Mouse (Mus musculus) liver, embryonic 14.5 days (tissue): ENCODE measurements around the gene Pcsk5. TPM values are rescaled to one million over a fixed set of nuclear protein-coding genes. Genes with fewer than 3 reads are reported as not detected.
A peak's percentile ranks its signal among the peaks of the same experiment; 100 is the strongest.

ENCODE experiments used
- ATAC-seq: fragments of 200-750 bp; cut with Nextera tagmentation; 2 replicates; pipeline ENCODE4 v1.8.0; 2017; ENCODE audit warnings: moderate number of reproducible peaks, mild to moderate bottlenecking, moderate library complexity; ENCODE audit not compliant: insufficient read depth
- DNase-seq, 3 experiments: peaks; one replicate each; pipeline ENCODE4 v3.0.0-alpha.2; 2012 to 2013; ENCODE audit warnings: low read depth in 3 of 3, low spot score in 3 of 3
- H3K27ac ChIP-seq: fragments of 300-500 bp; sonication (generic); 2 replicates; pipeline ENCODE4 v1.5.1; 2014; ENCODE audit warnings: moderate library complexity, mild to moderate bottlenecking, control low read depth, inconsistent platforms
- H3K27me3 ChIP-seq: fragments of 300-500 bp; sonication (generic); 2 replicates; pipeline ENCODE4 v1.6.1; 2014; ENCODE audit warnings: mild to moderate bottlenecking, low read length, moderate library complexity; ENCODE audit not compliant: control insufficient read depth, insufficient read depth
- H3K36me3 ChIP-seq: fragments of 300-500 bp; sonication (generic); replicated peaks from 2 replicates; pipeline ENCODE4 v1.6.1; 2014; ENCODE audit warnings: low read depth; ENCODE audit not compliant: control insufficient read depth, insufficient read depth
- H3K4me1 ChIP-seq, 2 experiments: fragments of 200-500 bp in 1 of 2; fragments of 300-500 bp in 1 of 2; sonication (generic) in 1 of 2; replicated peaks; 2 replicates each; pipeline ENCODE4 v1.6.1; 2012 to 2014; ENCODE audit warnings: antibody characterized with exemption in 1 of 2, inconsistent platforms in 1 of 2, low read length in 1 of 2; ENCODE audit not compliant: control insufficient read depth in 2 of 2, insufficient read depth in 2 of 2
- H3K4me2 ChIP-seq: fragments of 300-500 bp; sonication (generic); 2 replicates; pipeline ENCODE4 v1.6.1; 2014; ENCODE audit warnings: low read depth, mild to moderate bottlenecking, control low read depth, moderate library complexity
- H3K4me3 ChIP-seq, 2 experiments: fragments of 200-500 bp in 1 of 2; fragments of 300-500 bp in 1 of 2; sonication (generic) in 1 of 2; 2 replicates each; pipeline ENCODE4 v1.5.1; 2012 to 2014; ENCODE audit warnings: low read depth in 2 of 2, low read length in 2 of 2, mild to moderate bottlenecking in 2 of 2, control low read depth in 1 of 2, inconsistent platforms in 1 of 2, moderate library complexity in 1 of 2; ENCODE audit not compliant: insufficient read depth in 1 of 2
- H3K9ac ChIP-seq: fragments of 300-500 bp; sonication (generic); replicated peaks from 2 replicates; pipeline ENCODE4 v1.6.1; 2014; ENCODE audit warnings: mild to moderate bottlenecking, control low read depth, moderate library complexity
- H3K9me3 ChIP-seq: fragments of 300-500 bp; sonication (generic); 2 replicates; pipeline ENCODE4 v1.6.1; 2016; ENCODE audit warnings: low read length, mixed read lengths; ENCODE audit not compliant: control insufficient read depth
- CTCF ChIP-seq: IDR thresholded peaks from 2 replicates; pipeline ENCODE4 v1.5.1; 2016; ENCODE audit warnings: antibody characterized with exemption, low read depth, control low read depth
- EP300 ChIP-seq: IDR thresholded peaks from 2 replicates; pipeline ENCODE4 v1.6.1; 2016; ENCODE audit warnings: antibody characterized with exemption, low read depth
- WGBS: fragments of 180-500 bp; shearing (Covaris S2); extraction: QIAGEN DNeasy Blood & Tissue Kit; methylation state at CpG from one replicate; pipeline ENCODE4 v1.1.7; 2014; ENCODE audit not compliant: insufficient replicate concordance; 5-methylcytosine and 5-hydroxymethylcytosine counted together
- polyA plus RNA-seq, 2 experiments: library from polyadenylated mRNA; depleted of rRNA in 1 of 2; stranded (reverse) in 1 of 2; unstranded in 1 of 2; fragments of >200 nt; fragmentation: Nextera tagmentation in 1 of 2; extraction: Ambion mirVana in 1 of 2; gene quantifications; 2 replicates each; pipeline versions ENCODE4 v1.2.1 to v1.2.3; 2012 to 2014

The Pcsk5 gene
- polyA plus RNA-seq, 2 experiments: 0.58 to 0.61 TPM

GRCm38 (mm10) chr19:17813449-17813990 is 23.9 kb downstream of the Pcsk5 start:
- no peak for DNase-seq
- H3K4me2 ChIP-seq: no peak overlapping the region
- WGBS: 46% methylated on average over 5 of the region's 5 CpGs

GRCm38 (mm10) chr19:17812661-17813060 is 24.8 kb downstream of the Pcsk5 start:
- Histone ChIP-seq H3K4me2 (no peak overlapping the region), H3K9ac (no peak overlapping the region), H3K9me3 (no peaks in the 10 kb centered on the region), H3K36me3 (no peaks in the 10 kb centered on the region), H3K27me3 (no peaks in the 10 kb centered on the region), H3K4me3 (no peak overlapping the region), H3K27ac (no peak overlapping the region), H3K4me1 (0 out of 4 replicates have a peak, but pooled peaks cover 0 to 4% of the 10 kb centered on the region in 2 experiments)
- ATAC-seq: no peak
- TF ChIP-seq CTCF: no peak
- TF ChIP-seq EP300: no peak
- no peak for DNase-seq
- 55% methylated on average over 7 of the region's 7 CpGs for WGBS

More at GRCm38 (mm10) chr19:17813449-17813990, 23.9 kb downstream of the Pcsk5 start:
- Histone ChIP-seq H3K36me3 (no peaks in the 10 kb centered on the region), H3K27me3 (no peaks in the 10 kb centered on the region), H3K4me1 (0 out of 4 replicates have a peak, but pooled peaks cover 0 to 4% of the 10 kb centered on the region in 2 experiments), H3K9ac (no peak overlapping the region), H3K4me3 (no peak overlapping the region), H3K27ac (no peak overlapping the region), H3K9me3 (no peaks in the 10 kb centered on the region)
- TF ChIP-seq EP300 (peak; percentile 44; the same call in 1 of the 2 replicates), CTCF (no peak)
- no peak for ATAC-seq

GRCm38 (mm10) chr19:17806626-17807025 is 30.8 kb downstream of the Pcsk5 start:
- Histone ChIP-seq H3K27me3 (no peaks in the 10 kb centered on the region), H3K9ac (no peak overlapping the region), H3K4me2 (no peak overlapping the region), H3K4me1 (0 out of 4 replicates have a peak, but pooled peaks cover 0 to 2% of the 10 kb centered on the region in 2 experiments), H3K4me3 (no peak overlapping the region), H3K9me3 (no peaks in the 10 kb centered on the region), H3K36me3 (no peaks in the 10 kb centered on the region), H3K27ac (no peak overlapping the region)
- TF ChIP-seq EP300 (no peak), CTCF (no peak)
- 52% methylated on average over 5 of the region's 5 CpGs for WGBS
- peak in 2 of 3 experiments; percentile 4 to 6 for DNase-seq
- ATAC-seq: peak; percentile 57; the same call in 1 of the 2 replicates

- Histone ChIP-seq H3K27me3 (no peaks in the 10 kb centered on the region), H3K4me1 (no peaks in the 10 kb centered on the region), H3K4me3 (no peak overlapping the region), H3K9me3 (no peaks in the 10 kb centered on the region), H3K4me2 (no peak overlapping the region), H3K27ac (no peak overlapping the region), H3K9ac (no peak overlapping the region), H3K36me3 (no peaks in the 10 kb centered on the region)
- 48% methylated on average over 1 of the region's 1 CpGs for WGBS
- TF ChIP-seq CTCF: no peak
- TF ChIP-seq EP300: no peak
- DNase-seq (no peak), ATAC-seq (no peak)
Measured at GRCm38 (mm10) chr19:17800798-17801197, 36.6 kb downstream of the Pcsk5 start.

GRCm38 (mm10) chr19:17799419-17800185 is 37.8 kb downstream of the Pcsk5 start:
- no peak overlapping the region for H3K9ac ChIP-seq
- H3K27me3 ChIP-seq: no peaks in the 10 kb centered on the region
- H3K4me1 ChIP-seq: no peaks in the 10 kb centered on the region
- H3K27ac ChIP-seq: no peak overlapping the region
- no peaks in the 10 kb centered on the region for H3K36me3 ChIP-seq
- no peak for ATAC-seq
- no peaks in the 10 kb centered on the region for H3K9me3 ChIP-seq
- H3K4me2 ChIP-seq: no peak overlapping the region
- no peak for DNase-seq
- 68% methylated on average over 4 of the region's 4 CpGs for WGBS
- no peak for TF ChIP-seq EP300
- no peak for TF ChIP-seq CTCF
- H3K4me3 ChIP-seq: no peak overlapping the region
